ENCODE assay signal across 12 mouse cellular contexts in genomic region chr13:73769916-73770682, GRCm38 (mm10). TPM values are rescaled to one million over a fixed set of nuclear protein-coding genes. Genes with fewer than 3 reads are reported as not detected.
DNase-seq lines count a peak whose midpoint lies in the region; ATAC-seq and TF ChIP-seq lines count a peak whose summit lies in the region.
"Had no signal": no experiment of that assay in that cellular context is flagged by ENCODE, and none has a peak within 500 bp of the region (broad histone marks: within the 10 kb centered on the region; RNA-seq: fewer than 3 reads in every experiment).

No protein-coding gene starts in this region.

- peaks cover 18% of the 10 kb centered on the region; the same call in 1 of the 2 replicates for H3K4me1 ChIP-seq in lung, postnatal 0 days (ENCODE audit: insufficient read depth, low read depth, low read length)
- peaks cover 25% of the 10 kb centered on the region for H3K4me1 ChIP-seq in kidney, postnatal 0 days (replicated peaks; ENCODE audit: insufficient read depth, low read length)
- peaks cover 0 to 41% of the 10 kb centered on the region in 2 experiments; a peak in 3 of 4 replicates for H3K4me1 ChIP-seq in liver, embryonic 14.5 days (replicated peaks; ENCODE audit: control insufficient read depth in 2 of 2, insufficient read depth in 2 of 2, low read length in 1 of 2)

- no peak for TF ChIP-seq CTCF in lung, postnatal 0 days (IDR thresholded peaks at IDR 0.05)
- peak; percentile 25; the same call in 1 of the 2 replicates for TF ChIP-seq CTCF in kidney, postnatal 0 days (IDR thresholded peaks at IDR 0.05; ENCODE audit: low read depth)
- 0 out of 2 replicates have a peak, but pooled peaks have one; percentile 11 for TF ChIP-seq CTCF in liver, embryonic 14.5 days (IDR thresholded peaks at IDR 0.05; ENCODE audit: low read depth)

- H3K4me3 ChIP-seq in lung, postnatal 0 days (ENCODE audit: low read depth, low read length): no peak overlapping the region
- no peak overlapping the region for H3K4me3 ChIP-seq in kidney, postnatal 0 days (replicated peaks; ENCODE audit: low read depth, low read length)
- no peak overlapping the region for H3K4me3 ChIP-seq in liver, embryonic 14.5 days (ENCODE audit: insufficient read depth in 1 of 2, low read depth in 2 of 2, low read length in 2 of 2)
- H3K4me3 ChIP-seq: midbrain, embryonic 10.5 days had no signal

- H3K9ac ChIP-seq in lung, postnatal 0 days (replicated peaks; ENCODE audit: low read depth): no peak overlapping the region
- H3K9ac ChIP-seq in kidney, postnatal 0 days (ENCODE audit: low read depth, low read length): no peak overlapping the region
- H3K9ac ChIP-seq in liver, embryonic 14.5 days (replicated peaks): no peak overlapping the region

- H3K9me3 ChIP-seq in lung, postnatal 0 days (ENCODE audit: low read length): no peaks in the 10 kb centered on the region
- no peaks in the 10 kb centered on the region for H3K9me3 ChIP-seq in kidney, postnatal 0 days (replicated peaks; ENCODE audit: low read length)
- H3K9me3 ChIP-seq in liver, embryonic 14.5 days (ENCODE audit: control insufficient read depth, low read length): no peaks in the 10 kb centered on the region
- H3K9me3 ChIP-seq: midbrain, embryonic 10.5 days had no signal

- H3K27me3 ChIP-seq in lung, postnatal 0 days (replicated peaks; ENCODE audit: insufficient read depth, low read length): no peaks in the 10 kb centered on the region
- no peaks in the 10 kb centered on the region for H3K27me3 ChIP-seq in kidney, postnatal 0 days (ENCODE audit: insufficient read depth, low read length)
- no peaks in the 10 kb centered on the region for H3K27me3 ChIP-seq in liver, embryonic 14.5 days (ENCODE audit: control insufficient read depth, insufficient read depth, low read length)

- no peak overlapping the region for H3K27ac ChIP-seq in lung, postnatal 0 days (ENCODE audit: low read length)
- H3K27ac ChIP-seq in kidney, postnatal 0 days: peak overlapping the region; percentile 26
- H3K27ac ChIP-seq in liver, embryonic 14.5 days: no peak overlapping the region
- H3K27ac ChIP-seq: midbrain, embryonic 10.5 days had no signal

- H3K4me2 ChIP-seq in lung, postnatal 0 days (replicated peaks; ENCODE audit: low read depth, low read length): no peak overlapping the region
- H3K4me2 ChIP-seq in kidney, postnatal 0 days (ENCODE audit: low read length): no peak overlapping the region
- peak overlapping the region; percentile 40 for H3K4me2 ChIP-seq in liver, embryonic 14.5 days (ENCODE audit: low read depth)

- TF ChIP-seq EP300 in lung, postnatal 0 days (IDR thresholded peaks at IDR 0.05): no peak
- no peak for TF ChIP-seq EP300 in liver, embryonic 14.5 days (IDR thresholded peaks at IDR 0.05; ENCODE audit: low read depth)

- WGBS in lung, postnatal 0 days: 57% methylated on average over 4 of the region's 4 CpGs
- 41% methylated on average over 4 of the region's 4 CpGs for WGBS in kidney, postnatal 0 days
- WGBS in liver, embryonic 14.5 days (ENCODE audit: insufficient replicate concordance): 42% methylated on average over 4 of the region's 4 CpGs

- DNase-seq in lung, postnatal 0 days (ENCODE audit: low spot score): peak; percentile 46
- DNase-seq in lung, postnatal 10 days: no peak
- peak; percentile 49 for DNase-seq in kidney, postnatal 0 days (ENCODE audit: low spot score)
- DNase-seq in liver, embryonic 14.5 days (ENCODE audit: low read depth in 3 of 3, low spot score in 3 of 3): peak in 1 of 3 experiments; percentile 30
- peak; percentile 87 for DNase-seq in yolk sac, embryonic 10.5 days (ENCODE audit: low spot score)
- DNase-seq in frontal cortex, adult 2 months (ENCODE audit: extremely low spot score in 1 of 2, low spot score in 1 of 2): no peak
- no peak for DNase-seq in adrenal gland, adult 18-20 months (ENCODE audit: low spot score in 2 of 2)
- no peak for DNase-seq in T-cell, adult 2 months (ENCODE audit: low spot score)
- DNase-seq: adrenal gland, adult 2 months; heart, adult 18-20 months; right cerebral cortex, adult 18-20 months had no signal

- ATAC-seq in lung, postnatal 0 days: peak; percentile 16; the same call in 1 of the 2 replicates
- ATAC-seq in kidney, postnatal 0 days (replicated peaks; ENCODE audit: low FRiP score, low read depth): peak; percentile 84
- peak; percentile 63 for ATAC-seq in liver, embryonic 14.5 days (ENCODE audit: insufficient read depth)

- H3K36me3 ChIP-seq in lung, postnatal 0 days (ENCODE audit: insufficient read depth, low read length): no peaks in the 10 kb centered on the region
- no peaks in the 10 kb centered on the region for H3K36me3 ChIP-seq in kidney, postnatal 0 days (ENCODE audit: insufficient read depth, low read length)
- H3K36me3 ChIP-seq in liver, embryonic 14.5 days (replicated peaks; ENCODE audit: control insufficient read depth, insufficient read depth, low read depth): no peaks in the 10 kb centered on the region

RNA-seq across cellular contexts. Expression of gene Slc12a7, which starts 37.2 kb away (rescaled TPM):
- polyA plus RNA-seq in lung, postnatal 0 days (2015; fragmentation: Nextera tagmentation; extraction: Ambion mirVana): 10.4 and 10.5 TPM in 2 replicates
- 14.7 and 16.1 TPM in 2 replicates for polyA plus RNA-seq in kidney, postnatal 0 days (2015; fragmentation: Nextera tagmentation; extraction: Ambion mirVana)
- 9.2 and 9.9 TPM in 2 replicates for polyA plus RNA-seq in liver, embryonic 14.5 days (2012; rRNA removed)
- polyA plus RNA-seq in liver, embryonic 14.5 days (2014; fragmentation: Nextera tagmentation; extraction: Ambion mirVana): 7.8 and 9.8 TPM in 2 replicates
- 6.4 and 6.7 TPM in 2 replicates for polyA plus RNA-seq in frontal cortex, adult 2 months (2012; rRNA removed)
- total RNA-seq in adrenal gland, adult 18-20 months (2021): 10 to 100 TPM; 33.1 to 38.4 TPM

Comparison
In these comparisons a context has a peak if more than half of its experiments do, and no peak if none do; other contexts are left out.
1. DNase-seq: peak in lung, postnatal 0 days (single experiment), kidney, postnatal 0 days (single experiment) and yolk sac, embryonic 10.5 days (single experiment); none in lung, postnatal 10 days (single experiment), frontal cortex, adult 2 months (0 of 2), adrenal gland, adult 18-20 months (0 of 2) and T-cell, adult 2 months (single experiment).
2. ATAC-seq: peak in every context shown above with its lines; median percentile 84 in kidney, postnatal 0 days; 63 in liver, embryonic 14.5 days; 16 in lung, postnatal 0 days.